Mouse (Mus musculus) adrenal gland, postnatal 25 days (tissue): ENCODE measurements around the gene Tulp1. TPM values are rescaled to one million over a fixed set of nuclear protein-coding genes. Genes with fewer than 3 reads are reported as not detected.
A peak's percentile ranks its signal among the peaks of the same experiment; 100 is the strongest.
"Not testable (repeated sequence)": the region's sequence is repeated elsewhere in the genome, so short reads cannot be mapped to it uniquely, and the experiment has no call there.

Experiments used
- DNase-seq: peaks from one replicate; pipeline ENCODE4 v3.0.0; 2021; ENCODE audit warnings: mixed read lengths
- total RNA-seq: library from RNA; stranded (reverse); gene quantifications from 2 replicates; pipeline ENCODE4 v1.2.3, GENCODE M21; 2021

The Tulp1 gene
- total RNA-seq, 1 experiment from 2014 or later: not detected

DNA sequence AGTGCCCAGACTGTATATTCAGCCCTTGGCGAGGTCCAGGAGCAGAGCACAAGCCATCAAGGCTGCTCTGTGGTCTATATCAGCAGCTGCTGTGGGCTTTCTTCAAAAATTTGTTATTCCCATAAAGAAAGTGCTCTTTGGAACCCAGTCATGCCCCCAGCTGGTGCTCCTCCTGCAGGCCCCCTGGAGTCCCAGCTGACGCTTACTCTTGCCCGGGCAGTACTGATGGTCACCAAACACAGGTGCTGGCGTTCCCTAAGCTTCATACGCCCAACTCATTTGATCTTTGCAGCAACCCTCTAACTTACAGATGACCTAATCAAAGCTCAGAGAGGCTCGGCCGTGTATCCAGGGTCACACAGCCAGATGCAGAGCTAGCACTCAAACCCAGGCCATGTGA lies 27.5 kb downstream of the Tulp1 start:
- no peak for DNase-seq

DNA sequence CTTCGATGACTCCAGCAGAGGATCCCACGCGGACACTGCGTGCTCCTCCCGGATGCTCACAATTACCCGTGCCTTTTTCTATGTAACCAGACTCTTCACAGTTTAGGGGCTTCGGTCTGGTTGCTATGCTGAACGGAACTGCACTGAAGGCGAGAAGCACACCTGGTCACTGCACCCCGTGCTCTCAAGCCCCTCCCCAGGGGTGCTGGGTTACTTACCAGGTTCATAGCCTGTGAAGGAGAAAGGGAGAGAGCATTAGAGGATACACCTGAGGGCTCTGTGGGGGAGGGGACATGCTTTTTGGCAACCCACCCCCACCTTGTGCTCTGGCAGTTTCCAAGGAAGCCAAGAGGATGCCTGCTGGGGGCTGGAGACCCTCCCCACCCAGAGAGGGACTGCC lies 29.8 kb downstream of the Tulp1 start:
- no peak for DNase-seq

DNA sequence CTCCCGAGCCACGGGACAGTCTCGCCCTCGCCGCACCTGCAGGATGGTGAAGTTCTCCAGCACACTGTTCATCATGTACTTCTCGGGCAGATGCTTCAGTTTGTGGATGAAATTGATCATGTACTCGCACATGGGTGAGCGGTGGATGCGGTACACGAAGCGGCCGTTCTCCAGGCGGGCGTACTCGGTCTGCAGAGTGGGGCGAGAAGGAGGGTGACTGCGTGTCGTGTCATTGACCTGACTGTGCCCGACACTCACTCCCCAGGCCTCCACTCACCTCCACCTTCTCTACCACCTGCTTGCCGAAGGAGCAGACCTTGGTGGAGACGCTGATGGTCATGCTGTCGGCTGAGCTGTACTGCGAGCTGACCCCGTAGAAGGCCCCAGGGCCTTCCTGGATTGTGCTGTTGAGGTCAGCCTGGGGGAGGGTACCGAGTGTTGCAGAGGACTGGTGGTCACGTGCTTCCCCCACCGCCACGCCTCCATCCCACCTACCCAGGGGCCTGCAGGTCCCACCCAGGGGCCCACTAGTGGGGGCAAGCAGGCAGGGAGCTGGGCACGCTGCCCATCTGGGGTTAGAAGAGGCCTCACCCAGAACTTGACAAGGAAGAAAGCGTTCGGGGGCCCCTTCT lies 32.0 kb downstream of the Tulp1 start:
- DNase-seq: no peak

DNA sequence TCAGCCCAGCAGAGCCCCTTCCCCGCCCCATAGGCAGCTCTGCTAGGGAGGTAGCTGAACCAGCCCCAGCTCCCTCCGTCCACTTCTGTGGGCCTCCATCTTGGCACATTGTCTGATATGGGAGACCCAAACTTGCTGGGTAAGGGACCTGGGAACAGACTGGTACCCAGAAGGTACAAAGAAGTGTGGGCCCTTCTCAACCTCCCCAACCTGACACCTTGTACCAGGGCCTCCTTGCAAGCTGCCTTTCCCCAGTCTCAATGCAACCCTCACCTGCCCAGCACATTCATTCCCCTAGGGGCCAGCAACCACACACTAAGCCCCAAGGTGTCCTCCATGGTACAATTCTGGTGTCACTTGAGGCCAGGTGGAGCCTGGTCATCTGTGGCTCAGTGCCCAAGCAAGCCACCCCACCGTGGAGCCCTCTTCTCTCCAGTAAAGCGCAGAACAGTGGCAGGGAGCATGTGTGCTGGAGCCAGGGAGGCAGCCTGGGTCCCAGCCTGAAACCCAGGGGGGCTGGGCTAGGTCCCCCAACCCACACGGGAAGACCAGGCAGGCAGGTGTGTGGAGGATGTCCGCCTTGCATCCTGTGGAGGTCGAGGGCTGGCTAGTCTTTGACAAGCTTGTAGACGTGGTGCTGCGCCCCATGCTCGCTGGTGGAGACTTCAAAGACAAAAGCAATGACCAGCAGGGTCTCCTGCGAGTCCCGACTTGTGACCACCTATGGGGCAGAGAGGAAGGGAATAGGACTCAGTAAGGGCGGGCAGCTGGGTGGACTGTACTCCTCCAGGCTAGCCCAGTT lies 32.7 kb downstream of the Tulp1 start:
- DNase-seq: no peak

DNA sequence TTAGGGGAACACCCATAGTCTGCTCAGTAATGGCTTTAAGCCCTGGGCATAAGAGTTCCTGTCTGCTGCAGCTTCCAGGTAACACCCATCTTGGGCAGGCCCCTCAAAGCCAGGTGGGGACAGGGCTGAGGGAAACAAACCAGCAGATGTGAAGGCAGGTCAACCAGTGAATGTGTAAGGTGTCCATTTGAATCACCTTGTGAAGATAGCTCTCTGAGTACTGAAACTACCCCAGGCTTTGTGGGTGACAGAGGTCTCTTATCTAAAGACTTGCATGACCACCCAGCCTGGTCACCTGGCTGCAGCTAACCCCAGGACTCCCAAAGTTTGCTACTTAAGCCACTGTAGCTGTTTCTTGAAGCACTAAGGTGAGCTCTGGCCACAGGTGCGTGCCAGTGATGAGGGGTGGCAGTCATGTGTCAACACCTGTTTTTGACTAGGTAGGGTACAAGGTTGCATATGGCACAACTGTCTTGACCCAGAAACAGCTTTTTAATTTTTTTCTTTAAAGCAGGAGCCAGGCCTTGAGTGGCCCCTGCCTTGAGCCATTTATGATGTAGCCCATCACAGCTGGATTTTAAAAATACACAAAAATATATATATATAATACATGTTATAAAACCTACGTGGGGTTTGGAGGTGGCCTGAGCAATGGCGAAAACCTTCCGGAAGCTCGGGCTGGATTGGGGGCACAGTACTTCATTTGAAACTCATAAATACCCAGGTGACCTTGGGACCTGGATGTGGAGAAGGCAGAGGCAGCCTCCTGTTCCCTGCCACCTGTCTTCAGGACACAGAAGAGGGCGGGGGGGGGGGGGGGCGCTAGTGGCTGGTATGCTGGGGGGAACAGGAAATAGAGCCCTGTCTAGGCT lies 33.5 kb downstream of the Tulp1 start:
- no peak for DNase-seq

DNA sequence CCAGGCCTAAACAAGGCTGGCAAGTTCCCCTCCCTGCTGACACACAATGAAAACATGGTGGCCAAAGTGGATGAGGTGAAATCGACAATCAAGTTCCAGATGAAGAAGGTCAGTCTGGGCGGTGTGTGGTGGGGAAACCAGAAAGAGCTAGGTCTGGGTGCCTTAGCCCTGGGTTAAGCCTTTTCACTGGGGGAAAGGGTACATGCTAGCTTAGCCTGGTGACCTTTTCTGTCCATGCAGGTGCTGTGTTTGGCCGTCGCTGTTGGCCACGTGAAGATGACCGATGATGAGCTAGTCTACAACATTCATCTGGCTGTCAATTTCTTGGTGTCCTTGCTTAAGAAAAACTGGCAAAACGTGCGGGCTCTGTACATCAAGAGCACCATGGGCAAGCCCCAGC lies 34.4 kb downstream of the Tulp1 start:
- DNase-seq: not testable (repeated sequence)

DNA sequence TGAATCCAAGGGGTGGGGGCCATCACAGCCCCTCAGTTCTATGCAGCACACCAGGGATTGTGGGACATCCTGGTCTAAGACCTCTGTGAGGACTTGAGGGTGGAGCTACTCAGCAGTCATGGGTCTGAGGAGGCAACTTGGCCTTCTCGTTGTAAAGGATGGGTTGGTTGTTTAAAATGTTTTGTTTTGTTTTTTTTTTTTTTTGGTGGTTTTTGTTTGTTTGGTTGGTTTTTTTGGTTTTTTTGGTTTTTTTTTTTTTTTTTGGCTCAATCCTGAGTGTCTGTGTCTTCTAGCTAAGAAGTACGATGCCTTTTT lies 34.8 kb downstream of the Tulp1 start:
- DNase-seq: no peak

DNA sequence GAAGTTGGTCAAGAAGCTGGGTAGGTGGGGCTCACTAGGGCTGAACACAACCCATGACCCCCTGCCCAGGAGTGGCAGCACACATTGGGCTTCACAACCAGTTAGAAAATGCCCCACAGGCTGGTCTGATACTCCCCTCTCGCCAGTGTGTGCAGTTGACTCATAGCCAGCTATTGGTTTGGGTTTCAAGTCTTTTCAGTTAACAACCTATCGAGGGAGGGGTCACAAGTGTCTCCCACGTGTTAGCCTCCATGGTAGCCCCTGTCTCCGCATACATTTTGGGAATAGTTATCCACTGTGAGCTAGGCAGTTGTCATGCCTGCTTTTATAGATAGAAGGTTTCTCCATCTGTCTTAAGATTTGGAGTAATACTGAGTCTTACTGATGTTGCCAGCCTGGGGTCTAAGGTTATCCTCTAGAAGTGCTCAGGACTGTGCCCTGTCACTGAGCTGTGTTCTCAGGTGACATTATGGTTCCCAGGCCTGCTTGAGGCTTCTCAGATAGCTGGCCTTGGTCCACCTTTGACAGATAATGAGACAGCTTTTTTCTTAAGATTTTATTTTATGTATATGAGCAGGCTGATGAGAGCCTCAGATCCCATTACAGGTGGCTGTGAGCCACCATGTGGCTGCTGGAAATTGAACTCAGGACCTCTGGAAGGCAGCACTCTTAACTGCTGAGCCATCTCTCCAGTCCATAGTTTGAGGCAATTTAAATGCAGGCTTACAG lies 35.4 kb downstream of the Tulp1 start:
- DNase-seq: no peak

DNA sequence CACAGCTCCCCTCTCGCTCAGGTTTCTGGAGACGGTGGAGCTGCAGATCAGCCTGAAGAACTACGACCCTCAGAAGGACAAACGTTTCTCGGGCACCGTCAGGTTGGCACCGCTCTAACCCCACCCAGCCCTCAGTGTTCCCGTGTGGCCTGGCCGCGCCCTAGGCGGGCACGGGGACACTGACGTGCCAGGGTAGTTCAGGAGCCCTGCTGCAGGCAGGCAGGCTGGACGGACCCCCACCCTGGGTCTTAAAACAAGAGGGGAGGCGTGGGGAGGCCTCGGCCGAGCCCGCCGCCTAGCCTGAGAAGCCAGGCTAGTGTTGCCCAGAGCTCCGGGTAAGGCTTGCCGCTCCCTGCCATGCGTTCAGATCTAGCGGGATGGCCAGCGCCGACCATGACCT lies 36.1 kb downstream of the Tulp1 start:
- DNase-seq: no peak

DNA sequence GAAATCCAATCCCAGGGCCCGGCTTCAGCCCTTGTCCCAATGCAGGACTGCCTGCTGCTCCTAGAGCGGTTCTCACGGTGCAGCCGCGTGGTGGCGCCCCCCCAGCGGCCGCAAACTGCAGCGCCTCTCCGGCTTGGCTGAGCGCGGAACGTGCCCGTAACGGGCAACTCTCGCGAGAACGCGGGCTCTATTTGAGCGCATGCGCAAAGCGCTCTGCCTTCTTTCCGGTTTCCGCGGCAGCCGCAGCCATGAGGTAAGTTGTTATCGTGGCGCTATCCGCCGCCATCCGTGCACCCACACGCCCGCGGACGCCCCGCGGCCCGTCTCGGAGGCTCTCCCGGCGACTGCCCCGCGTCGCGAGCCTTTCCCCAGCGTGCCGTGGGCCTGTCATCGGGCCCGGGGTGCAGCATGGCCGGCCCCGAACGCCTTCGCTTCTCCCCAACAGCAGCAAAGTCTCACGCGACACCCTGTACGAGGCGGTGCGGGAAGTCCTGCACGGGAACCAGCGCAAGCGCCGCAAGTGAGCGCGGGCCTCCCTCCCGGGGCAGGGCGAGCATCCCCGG lies 36.6 kb downstream of the Tulp1 start, which contains the start of gene Rpl10a:
Gene Rpl10a (plus strand): TSS at position 106 of the 563 bp plus-strand sequence.
- DNase-seq: peak; percentile 99

DNA sequence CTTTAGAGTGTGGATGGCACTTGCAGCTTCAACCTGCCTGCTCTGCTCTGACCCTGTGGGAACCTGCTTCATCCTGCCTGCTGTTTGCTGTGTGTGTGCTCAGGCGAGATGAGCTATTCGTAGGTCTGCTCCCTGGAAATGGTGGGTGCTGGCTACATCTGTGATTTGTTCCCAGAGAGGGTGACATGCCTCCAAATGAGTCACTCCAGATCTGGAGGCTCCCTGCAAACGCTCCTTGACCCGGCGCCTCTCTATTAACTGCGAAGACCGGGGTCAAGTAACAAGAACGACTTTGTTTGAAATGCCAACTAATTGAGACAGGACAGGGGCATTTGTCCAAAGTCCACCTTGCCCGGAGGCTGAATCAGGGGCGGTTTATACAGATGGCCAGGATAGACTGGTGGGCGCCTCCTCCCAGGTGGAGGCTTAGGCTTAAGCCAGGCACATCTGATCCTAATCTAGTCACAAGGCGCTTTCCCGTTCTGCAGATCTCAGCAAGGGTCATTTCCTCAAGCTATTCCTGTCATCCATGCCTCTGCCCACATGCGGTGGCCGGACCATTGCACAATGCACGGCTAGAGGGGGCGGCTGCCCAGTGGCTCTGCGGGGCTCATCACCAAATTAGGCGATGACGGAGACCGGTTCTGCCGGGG lies 37.2 kb downstream of the Tulp1 start:
- DNase-seq: peak; percentile 39

DNA sequence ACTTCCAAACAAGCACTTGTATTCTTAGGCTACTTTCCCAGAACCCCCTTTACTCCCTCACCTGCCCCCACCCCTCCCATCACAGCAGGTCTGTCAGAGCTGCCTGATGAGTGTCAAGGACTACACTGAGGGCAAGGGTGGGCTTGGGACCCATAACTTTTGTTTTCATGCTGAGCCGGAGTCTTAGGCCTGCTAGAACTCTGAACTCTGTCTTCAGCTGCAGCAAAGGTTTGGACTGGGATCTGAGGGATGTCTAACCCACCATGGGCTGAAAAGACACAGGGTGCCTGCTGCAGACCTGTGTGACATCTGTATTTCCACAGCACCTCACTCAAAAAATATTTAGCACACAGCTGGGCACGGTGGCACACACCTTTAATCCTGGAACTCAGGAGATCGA lies 38.1 kb downstream of the Tulp1 start:
- DNase-seq: no peak

DNA sequence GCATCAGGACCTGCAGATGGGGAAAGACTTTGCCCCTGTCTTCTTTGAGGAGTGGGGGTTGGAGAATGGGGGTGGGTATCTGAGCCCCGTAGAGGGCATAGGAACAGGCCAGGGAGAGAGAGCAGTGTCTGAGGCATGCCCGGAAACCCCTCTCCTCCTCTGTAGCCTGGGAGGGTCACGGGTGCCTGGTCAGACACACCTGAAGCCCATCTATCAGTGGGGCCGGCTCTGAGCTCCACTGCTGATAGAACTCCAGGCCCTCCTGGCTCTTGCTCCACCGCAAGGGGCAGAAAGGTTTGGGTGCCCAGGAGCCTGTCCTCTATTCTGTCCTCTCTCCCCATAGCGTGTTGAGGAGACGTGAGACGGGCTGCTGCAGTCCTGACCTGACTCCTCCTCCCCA lies 39.3 kb downstream of the Tulp1 start:
- DNase-seq: no peak

DNA sequence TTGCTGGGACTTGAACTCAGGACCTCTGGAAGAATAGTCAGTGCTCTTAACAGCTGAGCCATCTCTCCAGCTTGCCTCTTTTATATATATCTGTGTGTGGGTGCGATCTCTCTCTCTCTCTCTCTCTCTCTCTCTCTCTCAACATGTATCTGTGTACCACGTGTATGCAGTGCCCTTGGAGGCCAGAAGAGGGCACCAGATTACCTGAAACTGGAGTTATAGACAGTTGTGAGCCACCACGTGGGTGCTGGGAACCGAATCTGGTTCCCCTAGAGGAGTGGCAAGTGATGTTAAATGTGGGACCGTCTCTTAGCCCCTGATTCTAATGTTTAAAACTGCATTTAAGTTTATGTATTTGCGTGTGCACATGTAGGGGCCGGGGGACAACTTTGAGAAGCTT lies 40.6 kb downstream of the Tulp1 start:
- not testable (repeated sequence) for DNase-seq

DNA sequence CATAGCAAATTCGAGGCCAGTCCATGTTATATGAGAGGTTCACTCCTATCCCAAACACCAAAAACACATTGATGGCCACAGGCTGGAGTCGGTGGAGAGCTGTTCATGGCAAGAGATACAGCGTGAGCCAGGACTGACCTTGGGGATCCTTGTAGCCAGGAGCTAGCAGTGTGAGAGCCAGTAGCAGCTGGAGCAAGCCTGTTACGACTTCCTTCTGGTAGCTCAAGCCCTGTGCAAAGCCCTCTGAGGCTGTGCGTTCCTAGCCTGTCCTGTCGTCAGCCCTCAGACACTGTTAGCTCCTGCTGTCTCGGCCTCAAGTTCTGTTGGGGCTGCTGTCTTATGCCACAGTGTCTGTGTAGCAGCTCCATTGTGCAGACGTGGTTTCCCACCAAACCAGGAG lies 41.2 kb downstream of the Tulp1 start:
- no peak for DNase-seq

DNA sequence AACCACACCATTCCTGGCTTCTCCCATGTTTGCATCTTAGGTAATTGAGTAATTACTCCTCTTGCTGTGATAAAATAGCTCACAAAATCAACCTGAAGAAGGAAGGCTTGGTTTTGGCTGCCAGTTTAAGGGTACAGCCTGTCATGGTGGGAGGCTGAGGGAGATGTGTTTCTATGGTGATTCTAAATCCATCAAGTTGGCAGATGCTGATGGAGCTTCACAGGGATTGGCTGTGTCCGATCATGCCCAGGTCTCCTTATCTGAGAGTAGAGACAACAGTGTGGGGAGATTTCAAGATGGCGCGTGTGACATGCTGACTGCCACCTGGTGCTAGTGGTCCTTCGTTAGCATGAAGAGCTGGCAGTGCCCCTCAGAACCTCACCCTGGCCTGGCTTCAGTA lies 43.3 kb downstream of the Tulp1 start:
- DNase-seq: no peak

DNA sequence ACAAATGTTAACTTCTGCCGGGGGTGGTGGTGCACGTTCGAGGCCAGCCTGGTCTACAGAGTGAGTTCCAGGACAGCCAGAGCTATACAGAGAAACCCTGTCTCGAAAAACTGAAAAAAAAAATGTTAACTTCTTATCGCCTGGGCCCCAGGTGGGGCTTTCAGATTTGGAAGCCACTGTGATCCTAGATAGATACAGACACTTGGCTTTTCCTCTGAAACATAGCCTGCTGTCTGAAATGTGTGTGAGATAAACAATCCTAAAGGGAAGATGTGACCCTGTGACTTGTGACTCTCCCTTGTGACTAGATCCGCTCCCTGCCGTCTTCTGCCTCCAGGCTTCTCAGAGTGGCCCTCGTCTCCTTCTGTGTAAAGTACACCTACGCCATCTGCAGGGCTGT lies 47.3 kb downstream of the Tulp1 start:
- no peak for DNase-seq

DNA sequence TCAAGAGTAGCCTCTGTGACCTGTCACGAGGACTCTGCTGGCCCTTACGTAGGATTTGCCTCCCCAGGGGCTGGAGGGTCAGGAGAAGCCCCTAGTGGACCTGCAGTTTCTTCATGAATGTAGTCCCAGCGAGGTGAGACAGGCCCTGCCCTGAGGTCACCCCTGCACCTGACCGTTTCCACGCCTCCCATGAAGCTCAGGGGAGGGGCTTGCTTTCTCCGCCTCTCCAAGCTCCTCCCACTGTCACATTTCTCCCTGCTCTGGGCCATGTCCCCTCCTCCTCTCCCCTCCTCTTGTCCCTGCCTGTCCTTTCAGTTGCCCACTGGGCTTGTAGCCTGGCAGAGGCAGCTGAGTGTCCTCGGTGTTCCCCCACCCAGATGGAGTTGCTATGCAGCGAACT lies 47.9 kb downstream of the Tulp1 start:
- no peak for DNase-seq

DNA sequence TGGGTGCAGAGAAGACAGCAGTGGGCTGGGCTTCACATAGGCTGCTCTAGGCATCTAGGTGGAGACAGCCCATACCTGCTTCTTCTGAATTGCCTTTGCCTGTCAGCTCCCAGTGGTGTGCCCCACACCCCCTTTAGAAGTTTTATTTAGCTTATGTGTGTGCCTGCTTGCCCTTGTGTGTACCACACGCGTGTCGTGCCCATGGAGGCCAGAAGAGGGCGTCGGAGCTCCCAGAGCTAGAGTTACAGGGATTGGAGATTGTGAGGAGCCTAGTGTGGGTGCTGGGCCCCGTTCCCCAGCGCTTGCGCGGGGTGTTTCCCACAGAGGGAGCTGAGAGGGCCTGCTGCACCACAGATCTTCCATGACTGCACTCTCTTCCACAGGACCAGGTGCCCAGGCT lies 48.5 kb downstream of the Tulp1 start:
- no peak for DNase-seq

DNA sequence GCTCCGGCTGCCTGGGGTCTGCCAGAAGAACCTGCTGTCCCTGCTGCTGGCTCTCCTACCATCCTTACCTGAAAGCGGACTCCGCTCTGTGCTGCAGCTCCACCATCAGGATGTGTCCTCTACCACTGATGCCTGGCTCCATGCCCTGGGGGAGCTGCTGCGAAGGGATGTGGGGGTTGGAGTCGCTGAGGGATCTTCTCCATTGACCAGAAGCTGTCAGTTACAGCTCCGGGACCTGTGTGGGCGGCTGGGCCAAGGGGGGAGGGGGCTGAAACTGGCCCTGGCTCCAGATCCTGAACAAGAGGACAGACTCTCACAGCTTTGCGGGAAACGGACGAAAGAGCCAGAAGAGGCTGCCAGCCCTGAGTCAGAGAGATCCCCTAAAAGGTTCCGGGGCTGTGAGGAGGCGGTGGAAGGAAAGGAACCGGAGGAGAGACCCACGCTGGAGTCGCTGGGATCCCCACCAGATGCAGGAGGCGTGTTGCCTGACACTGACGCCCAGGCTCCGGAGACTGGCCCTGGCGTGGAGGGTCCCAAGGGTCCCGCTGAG lies 49.3 kb downstream of the Tulp1 start:
- no peak for DNase-seq

DNA sequence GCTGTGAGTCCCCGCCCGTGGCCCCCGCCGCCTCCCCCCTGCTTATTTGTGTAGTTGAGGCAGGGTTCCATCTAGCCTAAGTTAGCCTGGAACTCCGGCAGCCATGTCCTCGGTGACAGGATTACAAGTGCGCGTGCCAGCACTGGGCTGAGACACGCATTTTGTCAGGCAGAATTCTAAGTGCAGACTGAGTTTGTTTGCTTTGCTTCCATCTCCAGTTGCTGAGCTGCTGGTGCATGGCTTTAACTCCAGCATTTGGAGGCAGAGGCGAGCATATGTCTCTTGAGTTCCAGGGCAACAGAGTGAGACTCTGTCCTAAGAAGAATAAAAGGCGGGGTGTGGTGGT lies 51.2 kb downstream of the Tulp1 start:
- no peak for DNase-seq
